Mouse (Mus musculus): ENCODE results near the gene Zc3h7b. TPM values are rescaled to one million over a fixed set of nuclear protein-coding genes. Genes with fewer than 3 reads are reported as not detected.
A peak's percentile ranks its signal among the peaks of the same experiment; 100 is the strongest.
"Not testable (repeated sequence)": the region's sequence is repeated elsewhere in the genome, so short reads cannot be mapped to it uniquely, and the experiment has no call there.

The Zc3h7b gene
- total RNA-seq, 1 experiment = 22.5 TPM

GRCm38 (mm10) chr15:81700161-81700560 is 44.7 kb upstream of the Zc3h7b start:
- no peak overlapping the region for H3K4me3 ChIP-seq (ENCODE audit: insufficient read depth in 1 of 2, low read depth in 1 of 2, low read length in 2 of 2, poor library complexity in 1 of 2, severe bottlenecking in 1 of 2)
- peak overlapping the region; percentile 37; the same call in 1 of the 2 replicates for H3K27ac ChIP-seq (ENCODE audit: insufficient read depth, low read depth, low read length, poor library complexity, severe bottlenecking)
- TF ChIP-seq HCFC1 (IDR thresholded peaks at IDR 0.05; ENCODE audit: borderline replicate concordance, insufficient read depth, low read length) = no peak
- TF ChIP-seq ZC3H11A (IDR thresholded peaks at IDR 0.05; ENCODE audit: borderline replicate concordance, low read depth, low read length) = no peak
- TF ChIP-seq MAFK (IDR thresholded peaks at IDR 0.05; ENCODE audit: insufficient read depth, low read depth, low read length) = no peak
- TF ChIP-seq ZNF384 (IDR thresholded peaks at IDR 0.05; ENCODE audit: low read depth, low read length) = no peak
- no peak for TF ChIP-seq CHD2 (IDR thresholded peaks at IDR 0.05; ENCODE audit: low read depth, low read length)
- no peaks in the 10 kb centered on the region for H3K9me3 ChIP-seq (ENCODE audit: control insufficient read depth, insufficient read depth, low read depth, low read length)
- DNase-seq (ENCODE audit: low read depth, low spot score) = no peak
- in situ Hi-C loops (cut with MboI; ENCODE audit: low sequenced_read_pairs in 2 of 2, unreplicated experiment in 2 of 2) = no loop called here
- no peak overlapping the region for H3K9ac ChIP-seq (ENCODE audit: insufficient read depth, low read depth, low read length, poor library complexity, severe bottlenecking)
- H3K36me3 ChIP-seq (ENCODE audit: control insufficient read depth, insufficient read depth, low read length, poor library complexity, severe bottlenecking) = peaks cover 21% of the 10 kb centered on the region
- peaks cover 2 to 13% of the 10 kb centered on the region in 2 experiments; a peak in 2 of 4 replicates for H3K4me1 ChIP-seq (ENCODE audit: control insufficient read depth in 2 of 2, insufficient read depth in 2 of 2, low read length in 2 of 2, poor library complexity in 1 of 2)

- H3K4me1 ChIP-seq (ENCODE audit: control insufficient read depth in 2 of 2, insufficient read depth in 2 of 2, low read length in 2 of 2, poor library complexity in 1 of 2) = peaks cover 2 to 16% of the 10 kb centered on the region in 2 experiments; a peak in 2 of 4 replicates
- peaks cover 25% of the 10 kb centered on the region for H3K36me3 ChIP-seq (ENCODE audit: control insufficient read depth, insufficient read depth, low read length, poor library complexity, severe bottlenecking)
- H3K4me3 ChIP-seq (ENCODE audit: insufficient read depth in 1 of 2, low read depth in 1 of 2, low read length in 2 of 2, poor library complexity in 1 of 2, severe bottlenecking in 1 of 2) = no peak overlapping the region
- TF ChIP-seq HCFC1 (IDR thresholded peaks at IDR 0.05; ENCODE audit: borderline replicate concordance, insufficient read depth, low read length) = no peak
- no peak for TF ChIP-seq CHD2 (IDR thresholded peaks at IDR 0.05; ENCODE audit: low read depth, low read length)
- TF ChIP-seq ZC3H11A (IDR thresholded peaks at IDR 0.05; ENCODE audit: borderline replicate concordance, low read depth, low read length) = no peak
- TF ChIP-seq ZNF384 (IDR thresholded peaks at IDR 0.05; ENCODE audit: low read depth, low read length) = no peak
- no peak for TF ChIP-seq MAFK (IDR thresholded peaks at IDR 0.05; ENCODE audit: insufficient read depth, low read depth, low read length)
- H3K27ac ChIP-seq (ENCODE audit: insufficient read depth, low read depth, low read length, poor library complexity, severe bottlenecking) = peak overlapping the region; percentile 37; the same call in 1 of the 2 replicates
- H3K9ac ChIP-seq (ENCODE audit: insufficient read depth, low read depth, low read length, poor library complexity, severe bottlenecking) = no peak overlapping the region
- peak; percentile 63 for DNase-seq (ENCODE audit: low read depth, low spot score)
- H3K9me3 ChIP-seq (ENCODE audit: control insufficient read depth, insufficient read depth, low read depth, low read length) = no peaks in the 10 kb centered on the region
- in situ Hi-C loops (cut with MboI; ENCODE audit: low sequenced_read_pairs in 2 of 2, unreplicated experiment in 2 of 2) = no loop called here
Measured at GRCm38 (mm10) chr15:81700601-81701000, 44.3 kb upstream of the Zc3h7b start.

- H3K4me3 ChIP-seq (ENCODE audit: insufficient read depth in 1 of 2, low read depth in 1 of 2, low read length in 2 of 2, poor library complexity in 1 of 2, severe bottlenecking in 1 of 2); DNase-seq (ENCODE audit: low read depth, low spot score); H3K9ac ChIP-seq (ENCODE audit: insufficient read depth, low read depth, low read length, poor library complexity, severe bottlenecking); H3K9me3 ChIP-seq (ENCODE audit: control insufficient read depth, insufficient read depth, low read depth, low read length); H3K27ac ChIP-seq (ENCODE audit: insufficient read depth, low read depth, low read length, poor library complexity, severe bottlenecking); in situ Hi-C loops (cut with MboI; ENCODE audit: low sequenced_read_pairs in 2 of 2, unreplicated experiment in 2 of 2): not testable (repeated sequence)
- Histone ChIP-seq H3K36me3 (ENCODE audit: control insufficient read depth, insufficient read depth, low read length, poor library complexity, severe bottlenecking) (peaks cover 33% of the 10 kb centered on the region), H3K4me1 (ENCODE audit: control insufficient read depth in 2 of 2, insufficient read depth in 2 of 2, low read length in 2 of 2, poor library complexity in 1 of 2) (peaks cover 2 to 18% of the 10 kb centered on the region in 2 experiments; a peak in 2 of 4 replicates)
Measured at GRCm38 (mm10) chr15:81701350-81701749, 43.5 kb upstream of the Zc3h7b start.

GRCm38 (mm10) chr15:81702306-81703093 is 42.4 kb upstream of the Zc3h7b start:
- Histone ChIP-seq H3K4me1 (ENCODE audit: control insufficient read depth in 2 of 2, insufficient read depth in 2 of 2, low read length in 2 of 2, poor library complexity in 1 of 2) (peaks cover 2 to 21% of the 10 kb centered on the region in 2 experiments; a peak in 2 of 4 replicates), H3K36me3 (ENCODE audit: control insufficient read depth, insufficient read depth, low read length, poor library complexity, severe bottlenecking) (peaks cover 38% of the 10 kb centered on the region), H3K27ac (ENCODE audit: insufficient read depth, low read depth, low read length, poor library complexity, severe bottlenecking) (no peak overlapping the region; the same call in 1 of the 2 replicates), H3K9ac (ENCODE audit: insufficient read depth, low read depth, low read length, poor library complexity, severe bottlenecking) (no peak overlapping the region), H3K4me3 (ENCODE audit: insufficient read depth in 1 of 2, low read depth in 1 of 2, low read length in 2 of 2, poor library complexity in 1 of 2, severe bottlenecking in 1 of 2) (no peak overlapping the region), H3K9me3 (ENCODE audit: control insufficient read depth, insufficient read depth, low read depth, low read length) (no peaks in the 10 kb centered on the region)
- no peak for DNase-seq (ENCODE audit: low read depth, low spot score)
- in situ Hi-C loops (cut with MboI; ENCODE audit: low sequenced_read_pairs in 2 of 2, unreplicated experiment in 2 of 2) = no loop called here
- TF ChIP-seq ZNF384 (IDR thresholded peaks at IDR 0.05; ENCODE audit: low read depth, low read length) = no peak
- TF ChIP-seq MAFK (IDR thresholded peaks at IDR 0.05; ENCODE audit: insufficient read depth, low read depth, low read length) = no peak
- no peak for TF ChIP-seq CHD2 (IDR thresholded peaks at IDR 0.05; ENCODE audit: low read depth, low read length)
- no peak for TF ChIP-seq ZC3H11A (IDR thresholded peaks at IDR 0.05; ENCODE audit: borderline replicate concordance, low read depth, low read length)
- TF ChIP-seq HCFC1 (IDR thresholded peaks at IDR 0.05; ENCODE audit: borderline replicate concordance, insufficient read depth, low read length) = no peak
